Mouse (Mus musculus): ENCODE measurements around the gene Stk38.
A peak's percentile ranks its signal among the peaks of the same experiment; 100 is the strongest.

Gene Stk38

GRCm38 (mm10) chr17:28948661-28949060, 59.1 kb downstream of the Stk38 start:
- no peak for DNase-seq

- no peak for DNase-seq
These were observed 60.5 kb downstream of the Stk38 start for GRCm38 (mm10) chr17:28947011-28947939.

- no peak for DNase-seq
These were observed 63.3 kb downstream of the Stk38 start for GRCm38 (mm10) chr17:28944481-28944880.

- no peak for DNase-seq
These were observed 64.1 kb downstream of the Stk38 start, which contains the start of gene Pxt1 for GRCm38 (mm10) chr17:28943740-28944139. Pxt1 (minus strand) TSS chr17:28943840.

- DNase-seq = no peak
These were observed 65.7 kb downstream of the Stk38 start for GRCm38 (mm10) chr17:28942101-28942500.

GRCm38 (mm10) chr17:28940776-28941555, 66.8 kb downstream of the Stk38 start:
- DNase-seq = no peak

- no peak for DNase-seq
These were observed 71.0 kb downstream of the Stk38 start for GRCm38 (mm10) chr17:28936622-28937345.

GRCm38 (mm10) chr17:28936133-28936532, 71.7 kb downstream of the Stk38 start:
- no peak for DNase-seq

GRCm38 (mm10) chr17:28934120-28934916, 73.5 kb downstream of the Stk38 start:
- no peak for DNase-seq

GRCm38 (mm10) chr17:28932274-28932673, 75.5 kb downstream of the Stk38 start:
- no peak for DNase-seq

- DNase-seq = no peak
These were observed 76.2 kb downstream of the Stk38 start for GRCm38 (mm10) chr17:28931436-28932211.

- peak; percentile 73 for DNase-seq
These were observed 77.3 kb downstream of the Stk38 start for GRCm38 (mm10) chr17:28930392-28931074.

- DNase-seq = no peak
These were observed 78.4 kb downstream of the Stk38 start for GRCm38 (mm10) chr17:28929369-28929768.

- DNase-seq = no peak
These were observed 79.8 kb downstream of the Stk38 start for GRCm38 (mm10) chr17:28928004-28928403.

GRCm38 (mm10) chr17:28926866-28927635, 80.7 kb downstream of the Stk38 start:
- peak; percentile 69 for DNase-seq

GRCm38 (mm10) chr17:28926380-28926779, 81.4 kb downstream of the Stk38 start:
- DNase-seq = peak; percentile 88

- no peak for DNase-seq
These were observed 82.7 kb downstream of the Stk38 start for GRCm38 (mm10) chr17:28924957-28925595.

- DNase-seq = no peak
These were observed 85.7 kb downstream of the Stk38 start for GRCm38 (mm10) chr17:28922096-28922495.

GRCm38 (mm10) chr17:28921086-28921485, 86.7 kb downstream of the Stk38 start:
- no peak for DNase-seq

Data from embryo, embryonic 11 days (tissue).